Mouse (Mus musculus) cerebellum, adult (tissue): Measurements from ENCODE around the gene Fermt2.
"Not testable (repeated sequence)": the region's sequence is repeated elsewhere in the genome, so short reads cannot be mapped to it uniquely, and the experiment has no call there.

Experiments
- ATAC-seq: cut with Nextera tagmentation; 2 replicates; pipeline ENCODE4 v1.9.2; 2017; ENCODE audit warnings: mild to moderate bottlenecking, moderate library complexity, mixed read lengths; ENCODE audit not compliant: insufficient number of reproducible peaks, low FRiP score, low TSS enrichment

Gene Fermt2

DNA sequence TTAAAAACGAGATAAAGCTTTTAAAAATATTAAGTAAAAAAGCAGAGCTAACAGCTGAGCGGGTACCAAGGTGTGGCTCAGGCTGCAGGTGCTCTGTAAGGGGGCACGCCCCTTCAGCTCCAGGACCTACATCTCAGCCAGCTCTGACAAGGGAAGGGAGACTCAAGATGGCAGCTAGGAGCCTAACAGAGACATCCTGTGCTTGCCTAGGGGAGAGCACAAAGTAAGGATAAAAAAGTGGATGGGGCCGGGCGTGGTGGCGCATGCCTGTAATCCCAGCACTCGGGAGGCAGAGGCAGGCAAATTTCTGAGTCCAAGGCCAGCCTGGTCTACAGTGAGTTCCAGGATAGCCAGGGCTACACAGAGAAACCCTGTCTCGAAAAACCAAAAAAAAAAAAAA is 63.5 kb downstream of the Fermt2 start:
- ATAC-seq = not testable (repeated sequence)

DNA sequence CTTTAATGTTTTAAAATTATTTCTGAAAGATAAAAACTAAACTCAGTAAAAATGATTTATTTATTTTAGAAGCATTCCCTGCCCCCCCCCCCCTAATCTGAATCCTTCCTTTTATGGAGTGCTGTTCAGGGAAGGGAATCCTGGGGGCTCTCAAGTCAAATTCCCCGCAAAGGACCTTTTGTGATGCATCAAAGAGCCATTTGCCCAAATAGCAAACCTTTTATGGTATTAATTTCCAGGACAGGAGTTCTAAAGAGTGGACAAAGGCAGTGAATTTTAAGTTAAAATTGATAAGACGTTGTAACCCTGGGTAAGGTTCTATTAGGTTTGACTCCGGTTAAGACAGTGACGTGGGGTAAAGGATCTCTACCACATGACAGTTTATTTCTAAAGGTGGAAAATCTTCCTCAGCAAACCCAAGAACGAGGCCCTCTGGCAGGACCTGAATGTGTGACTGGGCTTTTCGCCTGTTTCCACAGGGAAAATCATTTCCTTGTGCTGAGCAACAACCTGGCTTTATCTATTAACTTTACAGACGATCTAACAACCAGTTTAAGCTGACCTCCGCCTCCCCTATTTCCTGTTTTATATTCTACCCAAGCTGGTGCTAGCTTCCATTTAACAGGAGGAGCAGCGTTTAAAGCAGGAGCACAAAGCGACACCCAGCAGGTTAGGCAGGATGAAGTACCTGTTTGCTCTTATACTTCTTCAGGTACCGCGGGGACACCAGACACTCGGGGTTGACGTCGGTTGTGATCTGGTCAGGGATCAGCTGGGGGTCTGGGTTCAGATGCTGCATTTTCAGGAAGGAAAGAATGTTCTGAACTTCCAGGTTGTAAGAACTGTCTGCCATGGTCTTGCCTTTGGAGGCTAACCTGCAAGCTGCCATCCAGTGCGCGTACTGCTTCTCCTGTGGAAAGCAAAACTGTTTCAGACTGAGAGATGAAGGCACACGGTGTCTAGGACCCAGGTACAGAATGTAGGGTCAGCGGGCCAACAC is 65.6 kb downstream of the Fermt2 start:
- ATAC-seq = no peak

DNA sequence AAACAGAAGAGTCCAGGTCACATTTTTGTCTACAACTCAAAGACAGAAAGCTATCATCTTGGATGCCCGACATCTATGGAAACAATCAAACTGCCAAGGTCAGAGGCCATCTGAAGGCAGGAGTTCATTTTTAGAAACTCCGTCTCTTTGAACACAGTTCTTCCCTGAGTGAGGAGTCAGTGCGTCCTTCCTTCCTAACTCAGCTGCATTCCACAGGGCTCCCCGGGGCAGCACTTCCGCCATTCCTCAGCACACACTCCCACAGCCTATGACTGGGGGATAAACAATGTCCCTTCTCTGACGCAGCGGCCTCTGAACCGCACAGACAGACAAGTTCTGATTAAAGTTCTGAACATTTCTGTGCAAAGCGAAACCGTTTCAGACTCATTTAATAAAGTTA is 66.3 kb downstream of the Fermt2 start:
- no peak for ATAC-seq

DNA sequence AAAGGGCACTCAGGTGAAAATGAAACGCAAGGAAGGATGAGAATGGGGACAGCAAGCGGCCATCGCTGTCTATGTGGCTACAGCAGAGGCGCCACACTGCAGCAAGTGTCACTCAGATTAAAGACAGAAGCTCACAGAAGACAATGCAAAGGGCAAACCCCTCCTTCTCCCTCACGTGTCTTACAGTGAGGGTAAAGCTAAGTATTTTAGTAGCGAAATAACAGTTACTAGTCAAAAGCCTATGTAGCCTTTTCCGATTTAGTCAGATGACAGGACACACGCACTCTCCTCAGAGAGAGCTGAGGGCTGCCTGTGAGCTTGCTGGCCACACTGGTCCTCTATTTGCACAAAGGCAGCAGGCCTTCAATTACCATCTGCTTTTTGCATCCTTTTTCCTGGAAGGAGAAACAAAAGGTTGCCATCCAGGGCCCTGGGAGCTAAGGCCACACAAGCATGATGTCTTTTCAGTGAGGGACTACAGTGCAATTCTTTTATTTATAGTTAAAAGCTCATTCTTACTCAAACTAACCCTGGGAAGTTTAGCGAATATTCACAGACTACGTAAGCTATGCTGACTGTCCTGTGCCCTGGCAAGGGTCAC is 66.9 kb downstream of the Fermt2 start:
- peak; percentile 38; the same call in 1 of the 2 replicates for ATAC-seq

DNA sequence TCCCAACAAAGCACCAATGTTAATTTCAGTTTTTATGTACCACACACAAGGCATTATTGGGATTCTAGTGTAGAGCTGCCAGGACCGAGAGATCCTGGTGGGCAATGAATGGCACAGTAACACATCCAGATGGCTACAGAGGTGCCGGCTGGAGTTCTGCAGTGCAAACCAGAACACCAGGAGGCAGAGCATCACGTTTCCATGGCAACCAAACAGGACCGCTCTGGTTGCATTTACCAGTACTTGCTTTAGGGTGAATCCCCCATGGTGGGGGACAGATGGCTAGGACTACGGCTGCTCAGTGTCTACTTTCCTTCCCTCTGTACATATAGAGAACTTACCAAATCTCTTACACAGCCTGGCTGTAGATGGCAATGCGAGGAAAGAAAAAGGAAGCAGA is 67.5 kb downstream of the Fermt2 start:
- 0 out of 2 replicates have a peak, but pooled peaks have one; percentile 18 for ATAC-seq

DNA sequence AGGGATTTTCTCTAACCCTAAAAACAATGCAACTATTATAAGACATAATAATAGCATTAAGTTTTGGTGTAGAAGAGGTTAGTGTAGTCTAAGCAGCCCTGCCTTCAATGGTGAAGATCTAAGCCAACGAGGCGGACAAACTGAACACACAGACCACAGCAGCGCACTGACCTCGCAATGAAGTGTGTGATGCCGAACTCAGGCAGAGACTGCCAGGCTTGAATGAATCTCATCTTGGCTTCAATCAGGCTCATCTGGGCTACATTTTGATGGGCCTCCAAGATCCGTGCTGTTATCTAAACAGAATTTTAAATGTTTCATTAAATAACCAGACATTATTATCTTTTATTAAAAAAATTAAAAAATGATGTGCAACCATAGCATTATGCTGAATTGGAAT is 68.0 kb downstream of the Fermt2 start:
- ATAC-seq = no peak

DNA sequence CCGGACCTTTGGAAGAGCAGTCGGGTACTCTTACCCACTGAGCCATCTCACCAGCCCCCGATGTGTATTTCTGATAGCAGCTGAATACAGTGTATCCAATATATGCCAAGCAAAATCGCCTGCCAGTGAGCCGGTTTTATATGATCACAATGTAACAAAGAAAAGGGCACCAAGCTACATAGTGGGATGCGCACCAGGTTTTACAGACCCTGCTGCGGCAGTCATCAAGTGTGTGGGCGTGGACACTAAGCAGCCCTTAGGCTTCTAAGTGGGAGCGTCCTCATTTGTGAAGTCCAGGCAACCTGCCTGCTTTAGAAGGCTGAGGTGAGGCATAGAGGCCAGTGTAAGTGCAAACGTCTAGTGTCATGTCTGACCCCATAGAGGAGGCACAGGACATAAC is 69.4 kb downstream of the Fermt2 start:
- ATAC-seq = no peak

DNA sequence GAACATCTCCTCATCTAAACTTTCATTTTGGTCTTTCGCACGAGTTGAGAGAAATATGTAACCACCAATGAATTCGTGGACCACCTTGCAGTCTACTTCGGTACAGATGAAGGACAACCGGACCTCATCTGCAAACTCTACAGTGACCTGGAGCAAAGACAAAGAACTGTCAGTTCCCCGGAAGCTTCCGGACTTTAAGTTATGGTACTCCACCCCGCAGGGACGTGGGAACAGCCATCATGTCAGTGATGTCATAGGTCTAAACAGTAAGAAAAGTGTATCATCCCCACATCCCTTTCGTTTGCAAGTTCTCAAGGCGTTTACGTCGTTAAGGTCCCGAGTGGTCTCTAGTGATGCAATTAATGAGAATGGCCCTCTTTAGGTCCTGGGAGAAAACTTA is 70.0 kb downstream of the Fermt2 start:
- no peak for ATAC-seq

DNA sequence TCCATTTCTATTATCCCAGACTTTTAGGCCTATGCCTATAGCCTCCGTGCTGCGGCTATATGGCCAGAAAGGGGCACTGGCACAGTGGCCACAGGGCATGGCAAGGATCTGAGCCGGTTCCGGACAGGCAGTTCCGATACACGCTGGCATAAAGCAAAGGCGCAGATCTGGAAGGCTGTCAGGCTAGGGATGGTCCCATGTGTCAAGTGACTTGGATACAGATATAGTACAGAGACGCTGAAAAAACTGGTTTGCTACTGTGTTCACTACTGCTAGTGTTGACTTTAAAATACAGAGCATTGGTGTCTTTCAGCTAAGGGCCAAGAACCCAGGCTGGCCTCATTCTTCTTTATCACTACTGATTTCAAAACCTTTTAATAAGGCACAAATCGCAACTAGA is 72.9 kb downstream of the Fermt2 start:
- ATAC-seq = no peak

DNA sequence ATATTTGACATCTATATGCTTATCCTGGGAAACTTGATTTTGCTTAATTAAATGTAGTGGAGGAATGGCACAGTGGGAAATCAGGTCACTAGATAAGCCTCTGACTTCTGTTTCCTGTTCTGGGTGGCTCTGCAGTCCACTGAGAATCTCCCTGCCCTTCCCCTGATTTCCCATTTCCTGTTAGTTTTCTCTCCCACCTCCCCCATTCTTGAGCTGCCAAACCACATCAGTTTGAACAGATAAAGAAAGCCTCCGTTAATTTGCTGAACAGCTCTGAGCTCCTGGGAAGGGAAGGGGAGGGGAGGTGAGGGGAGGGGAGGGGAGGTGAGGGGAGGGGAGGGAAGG is 73.4 kb downstream of the Fermt2 start:
- no peak for ATAC-seq

DNA sequence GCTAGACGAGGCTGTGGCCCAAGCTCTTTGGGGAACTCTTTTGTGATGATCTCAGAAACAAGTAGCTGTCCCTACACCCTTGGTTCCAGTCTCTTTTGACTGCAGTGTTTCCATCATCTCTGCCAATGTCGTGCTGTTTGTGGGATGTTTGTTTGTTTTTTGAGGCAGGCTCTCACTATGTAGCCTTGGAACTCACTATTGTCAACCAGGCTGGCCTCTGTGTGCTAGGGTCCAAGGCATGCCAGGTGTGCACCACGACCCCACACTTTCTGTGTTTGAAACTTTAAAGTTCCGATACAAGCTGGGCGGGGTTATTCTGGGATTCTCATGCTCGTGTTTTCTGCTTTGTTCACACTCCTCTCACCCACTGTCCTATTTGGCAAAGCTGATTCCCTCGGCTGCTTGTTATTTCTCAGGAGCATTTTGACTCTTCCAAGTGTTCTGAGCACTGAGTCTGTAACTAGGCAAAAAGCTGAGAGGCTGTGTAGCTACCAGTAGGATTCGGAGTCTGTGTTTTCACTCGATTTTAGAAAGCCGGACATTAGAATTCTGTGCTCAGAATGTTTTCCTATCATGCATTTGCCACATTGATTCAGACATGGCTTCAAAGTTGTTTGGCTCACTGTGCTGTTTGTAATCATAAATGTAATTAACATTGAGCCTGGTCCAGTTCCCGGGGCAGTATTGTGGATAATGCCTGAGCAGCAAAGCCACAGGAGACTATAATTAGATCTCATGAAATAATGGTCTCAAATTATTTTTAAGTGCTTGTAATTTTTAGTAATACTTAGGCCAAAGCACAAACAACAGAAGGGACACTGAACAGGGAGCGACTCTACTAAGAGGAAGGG is 74.0 kb downstream of the Fermt2 start:
- ATAC-seq = no peak

DNA sequence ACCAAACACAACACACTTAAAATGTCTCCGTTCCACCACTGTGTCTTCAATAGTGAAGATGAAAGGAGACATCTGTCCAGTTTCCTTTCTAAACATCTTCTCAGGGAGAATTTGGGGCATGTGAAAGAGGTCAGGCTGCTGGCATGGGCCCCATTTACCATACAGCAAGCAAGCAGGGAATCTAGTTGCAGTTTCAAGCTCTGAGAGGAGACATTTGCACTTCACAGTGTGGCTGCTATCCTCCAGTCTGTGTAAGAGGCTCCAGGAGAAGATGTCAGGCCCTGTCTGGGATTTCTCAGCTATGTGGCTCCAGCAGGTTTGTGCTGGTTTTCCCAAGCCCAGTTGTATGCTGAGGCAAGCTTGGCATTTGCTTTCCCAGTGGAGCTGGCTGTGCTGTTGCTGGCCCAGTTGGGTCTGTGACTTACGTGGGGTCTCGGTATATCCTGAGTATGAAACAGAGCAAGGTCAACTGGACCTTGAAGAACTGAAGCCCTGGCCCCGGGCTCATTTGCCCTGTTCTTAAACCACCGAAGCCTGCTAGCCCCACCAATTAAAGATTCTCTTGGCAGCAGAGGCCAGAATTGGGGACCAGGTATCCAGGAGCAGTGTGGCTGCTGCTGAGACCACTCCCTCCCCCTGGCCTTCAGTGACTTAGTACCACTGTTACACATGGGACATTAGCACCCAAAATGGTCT is 76.2 kb downstream of the Fermt2 start:
- 0 out of 2 replicates have a peak, but pooled peaks have one; percentile 36 for ATAC-seq

DNA sequence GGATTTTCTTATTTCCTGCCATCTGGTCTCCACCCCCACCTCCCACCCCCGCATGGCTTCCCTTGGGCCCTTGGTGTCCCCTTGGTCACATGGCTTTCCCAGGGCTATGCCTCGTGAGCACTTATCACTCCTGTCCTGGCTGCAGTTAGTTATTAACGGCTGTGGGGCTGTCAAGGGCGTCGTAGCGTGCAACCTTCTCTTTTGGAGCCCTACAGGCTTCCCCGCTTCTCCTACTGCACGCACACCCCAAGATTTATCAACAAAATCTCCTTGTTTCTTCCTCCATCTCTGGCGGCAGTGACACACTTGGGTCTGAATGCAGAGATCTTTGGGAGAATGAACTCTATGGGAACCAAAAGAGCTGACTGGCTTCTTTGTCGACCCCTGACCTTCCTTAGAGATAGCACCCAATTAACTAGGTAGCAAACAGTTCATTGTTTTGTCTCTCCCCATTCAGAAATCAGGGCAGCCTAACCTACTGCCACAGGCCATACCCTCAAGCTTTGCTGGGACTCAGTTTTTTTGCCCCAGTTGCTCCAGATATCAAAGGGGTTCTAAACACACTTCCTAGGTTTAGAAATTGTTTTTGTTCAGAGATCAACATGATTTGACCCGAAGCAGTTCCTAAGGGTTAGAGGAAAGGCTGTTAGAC is 76.9 kb downstream of the Fermt2 start:
- ATAC-seq = peak; percentile 61; the same call in 1 of the 2 replicates

DNA sequence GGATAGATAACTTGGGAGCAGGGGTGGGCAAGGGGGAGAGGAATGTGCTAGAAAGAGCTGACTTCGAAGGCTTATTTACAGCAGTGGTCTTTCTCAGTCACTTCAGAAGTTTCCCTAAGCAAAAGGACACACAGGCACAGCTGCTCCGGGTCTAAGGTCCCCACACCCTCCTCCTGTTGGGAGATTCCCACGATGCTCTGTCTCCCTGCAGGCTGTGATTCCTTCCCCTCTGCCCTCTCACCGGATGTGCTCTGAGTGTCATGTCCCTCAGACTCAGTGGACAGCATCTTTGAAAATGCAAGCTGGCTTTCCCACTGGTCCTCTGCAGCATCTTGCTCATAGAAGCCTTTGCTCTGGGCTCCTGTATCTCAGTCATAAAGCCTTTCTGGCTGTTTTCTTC is 77.8 kb downstream of the Fermt2 start:
- ATAC-seq = no peak

DNA sequence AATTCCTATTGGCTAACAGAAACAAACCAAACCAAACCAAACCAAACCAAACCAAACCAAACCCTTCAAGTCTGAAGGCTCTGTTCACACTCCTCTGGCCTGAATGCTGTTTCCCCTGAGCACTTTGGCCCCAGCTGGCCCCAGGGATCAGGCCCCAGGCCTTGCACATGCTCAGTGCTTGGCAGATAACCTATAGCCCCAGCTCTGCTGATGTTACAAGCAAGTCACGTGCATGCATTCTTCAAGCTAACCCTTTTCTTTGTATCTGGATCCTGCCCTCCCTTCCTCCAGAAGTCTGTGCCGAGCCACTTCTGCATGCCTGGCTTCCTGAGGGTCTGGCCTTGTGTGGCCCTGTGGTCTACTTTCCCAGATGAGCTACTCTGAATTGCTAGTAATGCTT is 78.8 kb downstream of the Fermt2 start:
- ATAC-seq = no peak

DNA sequence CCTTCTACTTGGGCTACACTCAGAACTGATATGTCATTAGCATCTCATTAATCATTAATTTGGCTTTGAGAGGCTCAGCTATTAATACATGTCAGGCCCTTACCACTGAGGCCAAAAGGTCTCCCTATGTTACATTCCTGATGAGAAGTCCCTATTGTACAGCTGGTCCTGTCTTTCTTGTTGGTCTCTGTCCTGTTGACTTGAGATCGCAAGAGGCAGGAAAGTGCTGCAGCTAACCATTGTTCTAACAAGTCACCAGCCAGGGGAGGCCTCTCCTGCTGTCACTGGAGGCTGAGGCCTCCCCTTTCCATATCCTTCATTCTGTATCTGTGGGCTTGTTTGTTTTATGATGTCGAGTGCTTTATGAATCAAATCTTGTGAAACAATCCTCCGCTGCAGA is 83.1 kb downstream of the Fermt2 start:
- no peak for ATAC-seq

DNA sequence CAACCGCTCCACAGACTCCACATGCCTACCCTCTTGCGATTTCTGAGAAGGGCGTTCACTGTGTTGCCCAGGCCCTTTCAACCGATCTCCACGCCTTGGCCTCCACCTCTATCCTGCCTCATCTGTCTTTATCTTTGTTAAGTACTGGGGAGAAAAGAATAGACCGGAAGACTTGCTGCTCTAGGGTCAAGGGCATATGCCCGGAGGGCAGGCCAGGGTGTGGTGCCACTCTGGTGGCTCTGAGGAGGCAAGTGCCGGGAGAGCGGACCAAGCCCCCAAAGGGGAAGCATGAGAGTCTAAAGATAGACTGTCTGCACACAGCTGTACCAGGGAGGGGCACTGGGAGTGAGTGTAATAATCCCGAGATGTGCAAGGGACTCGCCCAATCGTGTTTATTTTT is 84.5 kb downstream of the Fermt2 start:
- no peak for ATAC-seq

DNA sequence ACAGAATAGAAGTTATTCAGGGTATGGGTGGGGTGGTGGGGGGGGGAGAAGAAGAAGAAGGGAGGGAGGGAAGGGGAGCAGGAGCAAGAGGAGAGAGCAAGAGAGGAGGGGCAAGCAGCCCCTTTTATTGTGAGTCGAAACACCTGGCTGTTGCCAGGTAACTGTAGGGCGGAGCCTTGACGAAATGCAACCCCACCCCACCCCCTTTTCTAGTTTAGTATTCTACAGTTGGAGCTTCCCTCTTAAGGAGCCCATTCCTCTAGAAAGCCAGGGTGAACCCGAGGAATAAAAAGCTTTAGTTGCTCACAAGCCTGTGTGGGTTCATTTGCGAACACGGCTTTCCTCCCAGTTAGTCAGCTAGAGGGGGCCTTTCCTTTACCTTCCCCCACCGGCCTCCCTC is 85.0 kb downstream of the Fermt2 start:
- ATAC-seq = no peak

DNA sequence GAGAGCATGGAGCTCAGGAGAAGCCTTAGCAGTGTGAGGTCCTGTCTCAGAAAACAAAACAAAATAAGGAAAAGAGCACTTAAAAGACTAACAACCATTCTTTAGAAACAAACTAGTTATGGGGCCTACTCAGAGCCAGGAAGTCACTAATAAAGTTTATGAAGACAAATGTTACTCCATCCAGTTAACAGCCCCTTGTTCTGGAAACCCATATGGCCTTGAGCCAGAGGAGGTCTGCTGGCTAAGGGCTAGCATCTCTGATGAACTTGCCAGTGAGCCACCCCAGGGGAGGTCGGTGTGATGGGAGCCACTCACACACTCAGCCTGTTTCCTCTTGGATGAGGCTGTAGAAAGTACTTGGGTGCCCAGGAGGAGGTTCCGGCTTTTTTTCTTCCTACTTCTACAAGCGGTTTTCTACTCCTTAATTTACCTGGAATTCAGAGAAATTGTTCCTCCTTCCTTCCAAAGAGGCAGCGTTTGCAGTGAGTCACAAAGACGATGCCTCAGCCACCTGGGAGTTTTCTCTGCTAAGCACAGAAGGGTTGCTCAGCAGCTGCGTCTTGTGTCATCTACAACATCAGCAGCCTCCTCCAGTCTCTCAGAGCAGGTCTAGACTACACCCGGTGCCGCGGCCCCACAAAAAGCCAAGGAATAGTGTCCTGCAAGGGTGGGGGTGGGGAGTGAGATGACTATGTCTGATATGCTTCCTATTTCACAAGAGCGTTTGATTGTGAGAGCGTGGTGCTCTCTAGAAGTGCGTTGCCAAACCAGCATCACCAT is 86.9 kb downstream of the Fermt2 start:
- ATAC-seq = no peak
